ENCODE assay signal across 17 mouse cellular contexts in genomic region chr5:42168785-42169184, GRCm38 (mm10).
DNase-seq lines count a peak whose midpoint lies in the region; ATAC-seq and TF ChIP-seq lines count a peak whose summit lies in the region.
"Had no signal": no experiment of that assay in that cellular context is flagged by ENCODE, and none has a peak within 500 bp of the region (broad histone marks: within the 10 kb centered on the region; RNA-seq: fewer than 3 reads in every experiment).

No protein-coding gene starts in this region.

- H3K4me2 ChIP-seq in midbrain, embryonic 14.5 days (ENCODE audit: low read length): no peak overlapping the region
- no peak overlapping the region for H3K4me2 ChIP-seq in midbrain, embryonic 11.5 days
- H3K4me2 ChIP-seq in neural tube, embryonic 14.5 days (ENCODE audit: low read depth, low read length): no peak overlapping the region
- no peak overlapping the region for H3K4me2 ChIP-seq in neural tube, embryonic 15.5 days
- H3K4me2 ChIP-seq: embryonic facial prominence, embryonic 12.5 days; forebrain, embryonic 13.5 days; forebrain, embryonic 15.5 days had no signal

- no peaks in the 10 kb centered on the region; the same call in 1 of the 2 replicates for H3K4me1 ChIP-seq in midbrain, embryonic 14.5 days (ENCODE audit: control insufficient read depth, insufficient read depth, low read length)
- H3K4me1 ChIP-seq in midbrain, embryonic 11.5 days (ENCODE audit: control insufficient read depth, insufficient read depth, low read length): no peaks in the 10 kb centered on the region
- H3K4me1 ChIP-seq in neural tube, embryonic 14.5 days (ENCODE audit: control insufficient read depth, insufficient read depth, low read length): no peaks in the 10 kb centered on the region
- H3K4me1 ChIP-seq in neural tube, embryonic 15.5 days: no peaks in the 10 kb centered on the region
- H3K4me1 ChIP-seq: embryonic facial prominence, embryonic 10.5 days; embryonic facial prominence, embryonic 12.5 days; forebrain, embryonic 13.5 days; forebrain, embryonic 15.5 days had no signal

- peak overlapping the region; percentile 39; the same call in 1 of the 2 replicates for H3K27ac ChIP-seq in layer of hippocampus, adult 2 months
- no peak overlapping the region for H3K27ac ChIP-seq in midbrain, embryonic 14.5 days (replicated peaks; ENCODE audit: low read depth, low read length)
- no peak overlapping the region for H3K27ac ChIP-seq in midbrain, embryonic 11.5 days (ENCODE audit: low read depth, low read length)
- H3K27ac ChIP-seq in neural tube, embryonic 14.5 days (ENCODE audit: low read depth, low read length): no peak overlapping the region
- 0 out of 2 replicates have a peak overlapping the region, but pooled peaks have one; percentile 28 for H3K27ac ChIP-seq in neural tube, embryonic 15.5 days (replicated peaks)
- H3K27ac ChIP-seq: embryonic facial prominence, embryonic 10.5 days; embryonic facial prominence, embryonic 12.5 days; forebrain, embryonic 13.5 days; forebrain, embryonic 15.5 days had no signal

- DNase-seq in layer of hippocampus, adult 2 months (ENCODE audit: low spot score in 2 of 2): no peak
- no peak for DNase-seq in layer of hippocampus, adult 8-10 months (ENCODE audit: low spot score in 2 of 2)
- DNase-seq in midbrain, embryonic 14.5 days: peak; percentile 31
- no peak for DNase-seq in midbrain, embryonic 11.5 days (ENCODE audit: low spot score, missing footprints)
- no peak for DNase-seq in retina, embryonic 14.5 days (ENCODE audit: low spot score)
- DNase-seq: cerebellum, adult 11 months; cerebellum, adult 18-20 months; cerebellum, adult 8-10 months; cerebellum, adult 9-11 months; cerebellum, postnatal 14 days; cerebellum, postnatal 36 days had no signal

- WGBS in midbrain, embryonic 14.5 days: 66% methylated on average over 5 of the region's 5 CpGs
- WGBS in midbrain, embryonic 11.5 days: 91% methylated on average over 5 of the region's 5 CpGs
- 57% methylated on average over 5 of the region's 5 CpGs for WGBS in neural tube, embryonic 14.5 days
- WGBS in neural tube, embryonic 15.5 days: 41% methylated on average over 5 of the region's 5 CpGs

- H3K27me3 ChIP-seq in midbrain, embryonic 14.5 days (ENCODE audit: control insufficient read depth, insufficient read depth, low read length): no peaks in the 10 kb centered on the region
- H3K27me3 ChIP-seq in midbrain, embryonic 11.5 days (ENCODE audit: control insufficient read depth, insufficient read depth, low read length): no peaks in the 10 kb centered on the region
- no peaks in the 10 kb centered on the region for H3K27me3 ChIP-seq in neural tube, embryonic 14.5 days (ENCODE audit: control insufficient read depth, insufficient read depth, low read length)
- no peaks in the 10 kb centered on the region for H3K27me3 ChIP-seq in neural tube, embryonic 15.5 days (replicated peaks)
- H3K27me3 ChIP-seq: embryonic facial prominence, embryonic 12.5 days; forebrain, embryonic 13.5 days; forebrain, embryonic 15.5 days had no signal

- no peaks in the 10 kb centered on the region for H3K9me3 ChIP-seq in midbrain, embryonic 14.5 days (ENCODE audit: control insufficient read depth, low read length)
- no peaks in the 10 kb centered on the region for H3K9me3 ChIP-seq in midbrain, embryonic 11.5 days (ENCODE audit: control insufficient read depth, low read length)
- H3K9me3 ChIP-seq in neural tube, embryonic 14.5 days (ENCODE audit: control insufficient read depth, low read length): no peaks in the 10 kb centered on the region
- no peaks in the 10 kb centered on the region for H3K9me3 ChIP-seq in neural tube, embryonic 15.5 days (replicated peaks)
- H3K9me3 ChIP-seq: embryonic facial prominence, embryonic 10.5 days; embryonic facial prominence, embryonic 12.5 days; forebrain, embryonic 13.5 days; forebrain, embryonic 15.5 days had no signal

- no peaks in the 10 kb centered on the region for H3K36me3 ChIP-seq in midbrain, embryonic 14.5 days (ENCODE audit: control insufficient read depth, insufficient read depth, low read length)
- no peaks in the 10 kb centered on the region for H3K36me3 ChIP-seq in midbrain, embryonic 11.5 days (ENCODE audit: control insufficient read depth, insufficient read depth, low read length)
- no peaks in the 10 kb centered on the region for H3K36me3 ChIP-seq in neural tube, embryonic 14.5 days (ENCODE audit: control insufficient read depth, insufficient read depth, low read length)
- H3K36me3 ChIP-seq in neural tube, embryonic 15.5 days: no peaks in the 10 kb centered on the region
- H3K36me3 ChIP-seq: embryonic facial prominence, embryonic 10.5 days; embryonic facial prominence, embryonic 12.5 days; forebrain, embryonic 15.5 days had no signal

- TF ChIP-seq CTCF in layer of hippocampus, adult 2 months (conservative IDR thresholded peaks at IDR 0.05): no peak

- no peak overlapping the region for H3K4me3 ChIP-seq in layer of hippocampus, adult 2 months
- no peak overlapping the region for H3K4me3 ChIP-seq in midbrain, embryonic 14.5 days (replicated peaks; ENCODE audit: low read depth, low read length)
- no peak overlapping the region for H3K4me3 ChIP-seq in midbrain, embryonic 11.5 days (ENCODE audit: low read depth, low read length)
- H3K4me3 ChIP-seq in neural tube, embryonic 14.5 days (ENCODE audit: low read depth, low read length): no peak overlapping the region
- no peak overlapping the region for H3K4me3 ChIP-seq in neural tube, embryonic 15.5 days (replicated peaks)
- H3K4me3 ChIP-seq: embryonic facial prominence, embryonic 10.5 days; embryonic facial prominence, embryonic 12.5 days; forebrain, embryonic 13.5 days; forebrain, embryonic 15.5 days had no signal

- H3K9ac ChIP-seq in midbrain, embryonic 14.5 days (replicated peaks; ENCODE audit: low read length): no peak overlapping the region
- no peak overlapping the region for H3K9ac ChIP-seq in midbrain, embryonic 11.5 days (ENCODE audit: low read length)
- H3K9ac ChIP-seq in neural tube, embryonic 14.5 days (replicated peaks; ENCODE audit: low read depth, low read length): no peak overlapping the region
- no peak overlapping the region for H3K9ac ChIP-seq in neural tube, embryonic 15.5 days (replicated peaks)
- H3K9ac ChIP-seq: embryonic facial prominence, embryonic 12.5 days; forebrain, embryonic 13.5 days; forebrain, embryonic 15.5 days had no signal

- no peak for ATAC-seq in midbrain, embryonic 14.5 days (ENCODE audit: low FRiP score, low TSS enrichment)
- no peak for ATAC-seq in midbrain, embryonic 11.5 days (ENCODE audit: low FRiP score)
- peak; percentile 78 for ATAC-seq in neural tube, embryonic 14.5 days (ENCODE audit: low read depth)
- ATAC-seq in neural tube, embryonic 15.5 days (ENCODE audit: low FRiP score): peak; percentile 66
- ATAC-seq: forebrain, embryonic 13.5 days; forebrain, embryonic 15.5 days had no signal

Comparison
In these comparisons a context has a peak if more than half of its experiments do, and no peak if none do; other contexts are left out.
1. H3K27ac ChIP-seq: peak in layer of hippocampus, adult 2 months (single experiment) and neural tube, embryonic 15.5 days (single experiment); none in midbrain, embryonic 14.5 days (single experiment), midbrain, embryonic 11.5 days (single experiment) and neural tube, embryonic 14.5 days (single experiment).
2. ATAC-seq: peak in neural tube, embryonic 14.5 days (single experiment) and neural tube, embryonic 15.5 days (single experiment); none in midbrain, embryonic 14.5 days (single experiment) and midbrain, embryonic 11.5 days (single experiment).